Mouse (Mus musculus) C3H10T1/2 (cell line): ENCODE data around the gene Cdkn1a. TPM values are rescaled to one million over a fixed set of nuclear protein-coding genes. Genes with fewer than 3 reads are reported as not detected.

Source experiments
- polyA plus RNA-seq, 2 experiments: library from polyadenylated mRNA; unstranded; fragments of >200 nt; fragmentation: generic; extraction: Trizol; gene quantifications; one replicate each; pipeline ENCODE4 v1.2.1; 2012; ENCODE audit warnings: missing spikeins in 2 of 2

Cdkn1a gene
- 100 to 1,000 TPM; 177 to 319 TPM for polyA plus RNA-seq

GRCm38 (mm10) chr17:29090776-29091175, at the start of gene Cdkn1a:
Cdkn1a (plus strand) TSS chr17:29090976.

GRCm38 (mm10) chr17:29113591-29114352, 23.0 kb downstream of the Cdkn1a start, which contains the start of gene Rab44:
Rab44 (plus strand) TSS chr17:29114145.

Other genes with a start within 250 kb of the Cdkn1a start
- not detected for gene Pnpla1, start 232.6 kb upstream of the Cdkn1a start, polyA plus RNA-seq
- gene 4930539E08Rik, start 175.7 kb upstream of the Cdkn1a start, polyA plus RNA-seq: under 1 TPM; under 0.01 to 0.01 TPM
- not detected for gene Pxt1, start 147.1 kb upstream of the Cdkn1a start, polyA plus RNA-seq
- 10 to 100 TPM; 14.4 to 51.0 TPM for gene Kctd20, start 139.0 kb upstream of the Cdkn1a start, polyA plus RNA-seq
- 10 to 100 TPM in 1 of 2 experiments, 1 to 10 TPM in 1; 5.5 to 66.1 TPM for gene Stk38, start 83.0 kb upstream of the Cdkn1a start, polyA plus RNA-seq
- gene Srsf3, start 58.3 kb upstream of the Cdkn1a start, polyA plus RNA-seq: 100 to 1,000 TPM in 1 of 2 experiments, 10 to 100 TPM in 1; 33.1 to 103 TPM
- gene Rab44, start 23.2 kb downstream of the Cdkn1a start, polyA plus RNA-seq: under 1 TPM; 0.02 to 0.25 TPM
- under 1 TPM; 0.13 to 0.22 TPM for gene Cpne5, start 147.2 kb downstream of the Cdkn1a start, polyA plus RNA-seq
- 10 to 100 TPM; 30.8 to 49.3 TPM for gene Ppil1, start 173.2 kb downstream of the Cdkn1a start, polyA plus RNA-seq
- gene BC004004, start 177.8 kb downstream of the Cdkn1a start, polyA plus RNA-seq: 100 to 1,000 TPM in 1 of 2 experiments, 10 to 100 TPM in 1; 57.7 to 148 TPM
- 10 to 100 TPM in 1 of 2 experiments, under 1 TPM in 1; 0.09 to 16.2 TPM for gene Pi16, start 226.7 kb downstream of the Cdkn1a start, polyA plus RNA-seq